Mouse (Mus musculus): ENCODE measurements at regions not wholly inside any gene's neighbourhood (a gene's known extent, or its start where the extent isn't known, plus 50 kb on each side); places are given as distances from the start of the nearest gene placed in this dataset.

- TF ChIP-seq POLR2A (IDR thresholded peaks at IDR 0.05; ENCODE audit: insufficient read depth, low read depth, low read length), result no peak
- TF ChIP-seq CTCF (IDR thresholded peaks at IDR 0.05; ENCODE audit: insufficient read depth, low read depth, low read length), result no peak
Observed at GRCm38 (mm10) chr1:128672306-128672705, 80.2 kb upstream of the Cxcr4 start.
